Mouse (Mus musculus) 3134 (cell line): ENCODE measurements around the gene Kalrn.
A peak's percentile ranks its signal among the peaks of the same experiment; 100 is the strongest.

Experiments used
- DNase-seq: peaks from one replicate; pipeline ENCODE4 v3.0.0-alpha.2; 2011; ENCODE audit warnings: low spot score; ENCODE audit not compliant: insufficient read length; ENCODE audit errors: extremely low read depth

Gene Kalrn

GRCm38 (mm10) chr16:34441704-34442103 is 131.6 kb downstream of the Kalrn start:
- DNase-seq = no peak

DNA sequence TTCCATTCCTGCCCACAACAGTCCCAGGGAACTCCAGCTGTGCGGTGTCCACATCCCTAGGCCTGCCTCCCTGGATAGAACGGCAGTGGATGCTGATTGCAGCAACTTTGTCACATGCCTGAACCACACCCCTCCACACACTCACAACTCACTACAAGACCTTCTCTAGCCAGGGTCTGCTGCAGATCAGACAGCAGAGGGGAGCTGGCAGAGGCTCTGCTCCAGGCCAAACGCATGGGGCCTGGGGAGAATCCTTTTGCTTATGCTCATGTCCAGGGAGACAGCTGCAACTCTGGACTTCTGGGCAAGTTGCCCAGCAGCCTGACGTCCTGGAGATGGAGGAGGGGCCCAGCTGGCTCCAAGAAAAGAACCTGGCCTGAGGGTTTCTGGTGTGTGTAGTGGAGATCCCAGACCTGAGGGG is 132.3 kb downstream of the Kalrn start:
- peak; percentile 73 for DNase-seq

DNA sequence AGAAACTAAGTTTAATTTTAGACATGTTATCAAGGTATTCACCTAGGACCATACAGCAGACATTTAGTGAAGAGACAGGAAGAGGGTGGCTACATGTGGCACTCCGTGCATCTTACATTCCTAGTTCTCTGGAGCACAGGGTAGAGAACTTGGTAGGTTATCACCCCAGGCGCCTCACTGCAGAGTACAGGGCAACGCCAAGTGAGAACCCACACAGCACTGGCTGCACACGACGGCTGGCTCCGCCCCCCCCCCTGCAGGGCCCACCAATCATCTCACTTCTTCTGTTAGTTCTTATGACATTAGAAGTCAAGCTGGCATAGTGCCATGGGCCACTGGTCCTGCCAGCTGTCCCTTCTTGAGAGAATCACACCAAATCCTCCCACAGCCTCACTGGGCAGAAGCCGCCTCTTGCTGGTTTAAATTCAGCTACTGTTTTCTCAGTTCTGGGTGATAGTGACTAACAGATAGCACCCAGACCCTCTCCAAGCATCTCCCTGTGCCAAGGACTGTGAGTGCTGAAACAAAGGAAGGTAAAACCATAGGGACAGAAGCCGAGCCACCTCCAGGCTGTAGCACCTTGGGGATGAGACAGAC is 133.2 kb downstream of the Kalrn start:
- DNase-seq = peak; percentile 25

DNA sequence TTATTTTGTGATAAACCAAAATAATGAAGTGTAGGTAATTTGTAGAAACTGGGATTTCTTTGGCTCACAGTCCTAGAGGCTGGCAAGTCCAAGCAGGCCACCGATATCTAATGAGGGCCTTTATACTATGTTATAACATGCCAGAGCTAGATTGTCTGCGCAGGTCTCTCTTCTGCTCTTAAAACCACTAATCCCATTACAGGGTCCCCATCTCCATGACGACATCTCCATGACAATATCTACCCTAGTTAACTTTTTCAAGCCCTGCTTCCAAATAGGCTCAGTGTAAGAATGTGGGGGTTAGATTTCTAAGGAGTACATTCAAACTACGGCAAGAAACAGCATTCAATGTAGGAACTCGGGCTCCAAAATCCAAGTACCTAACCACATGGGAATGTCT is 143.2 kb downstream of the Kalrn start:
- DNase-seq = no peak

DNA sequence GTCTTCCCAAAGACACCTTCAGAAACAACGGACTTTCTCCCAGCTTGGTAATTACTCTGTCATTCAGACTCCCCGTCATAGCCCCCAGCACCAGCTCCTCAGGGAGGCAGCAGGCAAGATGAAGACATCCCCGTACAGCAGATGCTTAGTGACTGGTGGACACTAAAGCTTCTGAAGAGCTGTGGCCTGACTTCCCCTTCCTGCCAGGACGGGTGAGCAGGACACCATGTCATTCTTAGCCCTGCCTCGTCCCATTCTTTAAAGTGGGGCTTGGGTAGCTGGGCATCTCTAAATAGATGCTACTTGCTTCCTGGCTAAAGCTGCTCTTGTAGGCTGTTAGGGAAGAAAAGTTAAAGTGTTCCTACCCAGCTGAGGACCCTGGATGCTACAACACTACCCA is 145.7 kb downstream of the Kalrn start:
- DNase-seq = no peak

GRCm38 (mm10) chr16:34421473-34421872 is 151.9 kb downstream of the Kalrn start:
- no peak for DNase-seq

DNA sequence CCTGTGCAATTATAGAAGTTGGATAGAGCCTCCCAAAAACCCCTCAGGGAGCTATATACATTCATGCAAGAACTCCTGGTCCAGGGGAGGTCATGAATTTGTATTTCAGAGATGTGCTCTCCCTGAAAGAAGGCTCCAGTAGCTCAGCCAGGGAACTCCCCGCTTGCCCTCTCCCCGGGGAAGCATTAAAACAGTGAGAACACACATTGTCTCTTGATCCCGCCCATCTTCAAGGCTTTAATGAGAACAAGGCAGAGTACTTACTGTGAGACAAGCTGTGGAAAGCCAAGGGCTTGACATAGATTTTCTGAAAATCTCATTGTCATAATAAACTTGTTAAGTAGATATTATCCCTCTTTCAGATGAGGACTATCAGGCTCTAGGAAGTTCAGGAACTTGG is 155.4 kb downstream of the Kalrn start:
- no peak for DNase-seq

- no peak for DNase-seq
Observed at GRCm38 (mm10) chr16:34417383-34417782, 155.9 kb downstream of the Kalrn start.

DNA sequence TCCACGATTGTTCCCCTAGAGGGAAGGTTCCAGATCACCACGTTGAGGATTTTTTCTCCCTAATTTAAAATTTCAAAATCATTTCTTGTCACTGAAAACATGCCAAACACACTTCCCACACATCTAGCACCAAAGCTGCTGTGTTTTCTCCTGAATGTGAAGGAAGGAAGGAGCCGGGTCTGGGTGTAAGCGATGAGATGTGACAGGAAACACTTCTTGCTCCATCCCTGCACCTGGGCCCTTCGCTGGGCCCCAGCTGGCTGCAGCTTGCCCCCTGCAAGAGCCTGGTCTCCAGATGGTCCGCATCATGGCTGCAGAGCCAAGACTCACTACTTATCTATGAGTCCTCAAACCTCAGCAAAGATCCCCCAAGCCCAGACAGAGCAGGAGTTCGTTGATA is 158.8 kb downstream of the Kalrn start:
- no peak for DNase-seq

DNA sequence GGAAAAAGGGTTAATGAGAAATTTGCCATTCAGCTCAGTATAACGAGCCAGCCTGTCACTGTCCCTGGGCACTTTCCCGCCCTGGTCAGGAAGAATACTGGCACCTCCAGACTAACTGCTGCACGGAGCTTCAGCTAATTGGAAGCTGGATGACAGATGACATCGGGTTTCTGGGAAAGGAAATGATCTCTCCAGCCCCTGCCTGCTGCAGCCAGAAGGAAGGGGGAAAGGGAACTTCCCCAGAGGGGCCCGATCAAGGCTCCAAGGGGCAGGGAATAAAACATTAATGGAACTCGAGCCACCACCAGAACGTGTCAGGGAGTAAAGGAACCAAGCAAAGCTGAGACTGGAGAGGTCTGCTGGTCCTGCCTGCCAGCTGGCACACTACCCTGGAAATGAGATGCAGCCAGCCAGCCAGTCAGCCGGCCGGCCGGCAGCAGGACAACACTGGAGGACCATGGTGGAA is 159.4 kb downstream of the Kalrn start:
- DNase-seq = no peak

DNA sequence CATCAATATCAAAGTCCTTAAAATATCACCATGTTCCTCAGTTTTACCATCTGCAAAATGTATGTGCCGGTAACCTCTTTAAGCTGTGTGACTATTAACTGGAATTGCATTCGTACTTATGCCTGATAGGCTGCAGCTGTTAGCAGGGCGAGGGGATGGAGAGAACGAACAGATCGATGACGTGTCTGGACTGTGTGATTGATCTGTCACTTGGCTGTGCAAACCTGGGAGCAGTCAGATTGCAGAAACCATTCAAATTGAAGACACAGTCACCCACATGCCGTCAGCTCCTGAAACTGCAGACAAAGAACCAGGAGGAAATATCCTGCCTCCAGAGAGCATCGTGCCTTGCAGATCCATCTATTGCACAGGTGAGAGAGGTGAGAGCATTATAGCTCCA is 166.3 kb downstream of the Kalrn start:
- no peak for DNase-seq

- no peak for DNase-seq
Observed at GRCm38 (mm10) chr16:34405094-34405493, 168.2 kb downstream of the Kalrn start.

DNA sequence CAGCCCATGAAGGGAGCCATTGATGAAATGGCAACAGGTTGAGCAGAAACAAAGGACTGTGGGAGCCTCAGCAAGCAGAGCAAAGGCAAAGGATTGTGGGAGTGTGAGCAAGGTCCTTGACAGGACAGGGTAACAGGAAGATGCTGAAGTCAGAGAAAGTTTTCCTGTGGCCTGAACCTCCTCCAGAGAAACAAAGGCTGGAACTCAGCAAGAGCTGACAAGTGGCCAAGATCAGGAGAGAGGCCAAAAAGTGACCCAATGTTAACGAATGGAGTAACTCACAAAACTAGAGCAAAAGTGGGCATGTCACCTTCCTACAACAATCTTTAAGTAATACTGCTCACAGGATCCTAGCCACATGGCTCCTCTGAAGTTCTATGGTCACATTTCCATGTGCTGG is 172.1 kb downstream of the Kalrn start:
- DNase-seq = no peak

DNA sequence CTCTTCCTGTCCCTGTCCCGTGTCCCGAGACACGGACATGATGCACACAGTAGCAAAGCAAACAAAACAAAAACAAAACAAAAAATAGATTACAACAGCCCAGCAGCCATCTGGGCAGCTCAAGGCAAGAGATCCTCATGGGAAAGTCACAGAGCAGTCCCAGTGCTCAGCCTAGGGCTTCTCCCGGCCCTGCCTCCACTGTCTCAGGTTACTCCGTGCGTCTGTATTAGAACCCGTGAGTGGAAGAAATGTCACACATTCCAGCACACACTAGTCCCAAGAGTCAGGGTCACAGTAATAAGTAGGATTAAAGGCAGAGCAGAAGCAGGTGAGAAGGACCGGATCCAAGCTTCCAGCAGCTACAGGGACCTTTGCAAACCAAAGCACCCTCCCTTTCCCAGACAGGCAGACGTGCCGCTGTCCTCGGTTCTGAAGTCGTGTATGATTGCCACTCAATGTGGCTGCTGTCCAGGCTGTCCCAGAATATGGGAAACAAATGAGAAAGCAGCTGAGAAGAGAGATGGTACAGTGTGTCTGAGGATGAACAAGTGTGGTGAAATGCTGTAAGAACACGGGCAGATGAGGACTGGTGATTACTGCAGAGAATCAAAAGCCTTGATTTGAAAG is 173.1 kb downstream of the Kalrn start:
- no peak for DNase-seq

GRCm38 (mm10) chr16:34395221-34395811 is 178.0 kb downstream of the Kalrn start:
- DNase-seq = peak; percentile 39

DNA sequence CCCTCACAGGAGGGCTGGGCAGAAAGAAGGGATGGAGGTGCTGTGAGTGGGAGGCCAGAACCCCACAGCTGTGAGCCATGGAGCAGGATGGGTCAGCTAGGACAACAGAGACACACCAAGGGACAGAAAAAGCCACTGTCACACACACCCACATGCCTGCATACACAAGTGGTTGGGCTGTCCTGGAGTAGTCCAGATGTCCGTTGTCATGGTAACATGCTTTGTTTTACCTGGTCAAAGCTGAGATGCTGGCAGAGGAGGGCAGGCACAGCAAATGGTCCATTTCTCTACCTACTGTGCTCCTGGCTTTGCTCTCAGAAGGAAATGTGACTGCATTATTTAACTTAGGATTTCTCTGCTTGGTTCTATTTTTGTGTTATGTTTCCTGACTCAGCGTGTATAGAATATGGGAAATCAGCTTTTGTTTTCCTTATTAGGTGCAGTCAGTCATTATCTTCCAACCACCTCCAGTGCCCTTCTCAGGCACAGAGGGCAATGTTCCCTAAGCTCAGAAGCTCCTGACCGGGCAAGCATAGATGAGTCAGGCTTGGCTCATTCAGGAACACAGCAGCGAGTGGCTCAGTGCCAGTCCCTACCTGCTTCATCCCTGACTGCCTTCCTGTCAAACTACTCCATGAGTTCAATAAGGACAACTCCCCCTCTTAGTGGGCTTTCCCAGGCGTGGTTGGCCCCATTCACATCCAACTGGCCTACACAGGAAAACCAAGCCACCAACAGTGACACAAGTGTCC is 183.6 kb downstream of the Kalrn start:
- DNase-seq = no peak

DNA sequence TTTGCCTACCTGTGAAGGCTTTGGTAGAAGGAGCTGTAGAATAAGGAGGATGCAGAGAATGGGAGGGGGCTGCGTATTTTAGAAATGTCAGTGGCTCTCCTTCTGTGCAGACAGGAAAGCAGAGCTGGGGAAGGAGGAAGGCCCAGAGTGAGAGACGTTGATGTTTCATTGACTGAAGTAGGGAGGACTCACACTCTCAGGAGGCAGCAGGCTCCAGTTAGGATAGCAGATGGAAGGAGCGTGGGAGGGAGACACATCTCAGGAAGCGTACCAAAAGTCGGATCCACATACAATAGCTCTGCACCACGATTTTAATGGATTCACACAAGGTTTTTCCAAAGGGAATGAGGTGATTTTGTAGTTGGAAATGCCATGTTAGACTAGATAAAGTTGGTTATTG is 184.5 kb downstream of the Kalrn start:
- no peak for DNase-seq

DNA sequence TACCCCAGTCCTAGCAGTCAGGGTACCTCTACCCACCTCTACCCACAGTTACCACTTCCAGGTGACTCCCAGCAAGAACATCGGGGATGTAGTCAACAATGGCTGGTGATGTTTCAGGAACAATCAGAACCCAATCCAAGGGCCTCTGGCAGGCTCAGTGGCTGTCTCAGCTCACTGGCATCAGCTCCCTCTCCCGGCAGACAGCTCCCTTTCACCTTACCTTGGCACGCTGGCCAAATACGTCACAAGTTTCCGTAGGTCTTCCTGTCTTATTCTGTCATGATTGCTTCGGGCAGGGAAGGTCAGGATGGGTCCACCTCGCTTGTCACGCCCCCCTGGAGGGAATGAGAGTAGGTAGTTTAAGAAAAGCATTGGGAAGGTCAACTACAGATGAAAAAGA is 188.3 kb downstream of the Kalrn start:
- DNase-seq = no peak

GRCm38 (mm10) chr16:34382992-34383391 is 190.3 kb downstream of the Kalrn start:
- DNase-seq = no peak

GRCm38 (mm10) chr16:34376166-34376857 is 197.0 kb downstream of the Kalrn start:
- DNase-seq = no peak

DNA sequence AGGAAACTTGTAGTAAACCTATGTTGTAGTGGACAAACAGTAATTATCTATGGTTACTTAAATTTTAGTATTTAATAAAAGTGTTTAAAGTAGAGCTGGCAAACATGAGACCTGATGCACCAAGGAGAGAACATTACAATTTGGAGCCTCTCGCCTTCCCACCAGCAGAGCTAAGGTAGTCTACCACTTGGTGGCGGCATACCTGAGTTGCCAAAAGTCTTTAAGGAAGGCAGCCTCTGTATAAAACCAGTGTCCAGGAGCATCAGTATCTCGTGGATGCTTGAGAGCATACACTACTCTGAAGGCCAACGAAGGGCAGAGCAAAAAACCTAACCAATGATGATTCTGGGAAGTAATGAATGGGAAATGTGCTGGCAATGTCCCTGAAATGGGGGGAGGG is 199.8 kb downstream of the Kalrn start:
- DNase-seq = no peak
